Mouse (Mus musculus) neural tube, embryonic 12.5 days (tissue): Measurements from ENCODE around the gene Kbtbd12. TPM values are rescaled to one million over a fixed set of nuclear protein-coding genes. Genes with fewer than 3 reads are reported as not detected.

ENCODE experiments used
- ATAC-seq: fragments of 200-750 bp; cut with Nextera tagmentation; 2 replicates; pipeline ENCODE4 v1.8.0; 2017; ENCODE audit warnings: low read depth, mild to moderate bottlenecking, moderate TSS enrichment, moderate library complexity; ENCODE audit not compliant: low FRiP score
- H3K27ac ChIP-seq: fragments of 300-500 bp; sonication (generic); 2 replicates; pipeline ENCODE4 v1.5.1; 2016
- H3K27me3 ChIP-seq: fragments of 300-500 bp; sonication (generic); replicated peaks from 2 replicates; pipeline ENCODE4 v1.6.1; 2016; ENCODE audit warnings: mild to moderate bottlenecking
- H3K36me3 ChIP-seq: fragments of 300-500 bp; sonication (generic); 2 replicates; pipeline ENCODE4 v1.6.1; 2016; ENCODE audit warnings: mild to moderate bottlenecking
- H3K4me1 ChIP-seq: fragments of 300-500 bp; sonication (generic); 2 replicates; pipeline ENCODE4 v1.6.1; 2016
- H3K4me2 ChIP-seq: fragments of 300-500 bp; sonication (generic); replicated peaks from 2 replicates; pipeline ENCODE4 v1.6.1; 2016; ENCODE audit warnings: mild to moderate bottlenecking
- H3K4me3 ChIP-seq: fragments of 300-500 bp; sonication (generic); 2 replicates; pipeline ENCODE4 v1.5.1; 2016
- H3K9ac ChIP-seq: fragments of 300-500 bp; sonication (generic); 2 replicates; pipeline ENCODE4 v1.6.1; 2016; ENCODE audit warnings: mild to moderate bottlenecking
- H3K9me3 ChIP-seq: fragments of 300-500 bp; sonication (generic); 2 replicates; pipeline ENCODE4 v1.6.1; 2016; ENCODE audit warnings: mild to moderate bottlenecking
- WGBS: fragments of 180-500 bp; shearing (Covaris S2); methylation state at CpG from one replicate; pipeline ENCODE4 v1.1.7; 2016; 5-methylcytosine and 5-hydroxymethylcytosine counted together
- polyA plus RNA-seq: library from polyadenylated mRNA; unstranded; fragments of >200 nt; fragmentation: Nextera tagmentation; extraction: Ambion mirVana; gene quantifications from 2 replicates; pipeline ENCODE4 v1.2.1, GENCODE M21; 2016

The Kbtbd12 gene
- not detected in 2 replicates for polyA plus RNA-seq

GRCm38 (mm10) chr6:88637611-88638301 is at the start of gene Kbtbd12:
Gene Kbtbd12, minus strand, starts transcription at chr6:88637950.
- Histone ChIP-seq H3K27ac (no peak within 1 kb of the TSS), H3K4me2 (no peak within 1 kb of the TSS), H3K9me3 (no peaks in the 10 kb centered on the region), H3K36me3 (no peaks in the 10 kb centered on the region), H3K4me1 (peaks cover 7% of the 10 kb centered on the region; the same call in 1 of the 2 replicates), H3K27me3 (no peaks in the 10 kb centered on the region), H3K4me3 (no peak within 1 kb of the TSS), H3K9ac (no peak within 1 kb of the TSS)
- ATAC-seq = no peak
- 98% methylated on average over 5 of the region's 5 CpGs for WGBS

DNA sequence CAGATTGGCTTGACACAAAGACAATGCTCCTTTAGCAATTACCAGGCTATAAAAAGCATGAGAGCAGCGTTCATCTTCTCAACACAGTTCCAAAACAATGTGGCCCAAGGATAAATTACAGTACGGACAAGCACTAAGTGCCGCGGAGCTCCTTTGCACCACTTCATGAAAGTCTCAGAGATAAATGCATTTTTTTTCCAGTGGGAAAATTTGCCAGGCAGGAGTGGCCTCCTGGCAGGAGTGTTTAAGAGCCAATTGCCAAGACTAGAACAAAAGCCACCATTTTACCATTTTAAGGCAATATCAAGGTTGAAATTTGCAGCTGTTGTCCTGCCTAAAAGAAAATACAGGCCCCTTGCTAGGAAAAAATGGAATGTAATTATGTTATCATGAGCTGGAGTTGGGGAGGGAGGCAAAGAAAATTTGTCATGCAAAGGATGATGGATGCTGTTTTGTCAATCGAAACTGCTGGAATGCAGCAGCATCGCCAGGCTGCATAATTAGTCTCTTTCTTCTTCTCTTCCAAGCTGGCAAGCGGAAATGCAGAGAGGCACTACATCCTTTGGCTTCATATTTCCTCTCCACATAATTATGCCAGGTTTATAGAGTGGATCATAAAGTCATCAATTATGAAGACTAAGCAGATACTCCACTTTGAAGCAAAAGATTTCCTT is 45.8 kb upstream of the Kbtbd12 start:
- H3K36me3 ChIP-seq = no peaks in the 10 kb centered on the region
- WGBS = 47% methylated on average over 7 of the region's 7 CpGs
- H3K27me3 ChIP-seq = no peaks in the 10 kb centered on the region
- no peak overlapping the region for H3K27ac ChIP-seq
- no peak overlapping the region for H3K9ac ChIP-seq
- no peak for ATAC-seq
- no peak overlapping the region for H3K4me2 ChIP-seq
- H3K9me3 ChIP-seq = no peaks in the 10 kb centered on the region
- no peak overlapping the region for H3K4me3 ChIP-seq
- no peaks in the 10 kb centered on the region for H3K4me1 ChIP-seq

DNA sequence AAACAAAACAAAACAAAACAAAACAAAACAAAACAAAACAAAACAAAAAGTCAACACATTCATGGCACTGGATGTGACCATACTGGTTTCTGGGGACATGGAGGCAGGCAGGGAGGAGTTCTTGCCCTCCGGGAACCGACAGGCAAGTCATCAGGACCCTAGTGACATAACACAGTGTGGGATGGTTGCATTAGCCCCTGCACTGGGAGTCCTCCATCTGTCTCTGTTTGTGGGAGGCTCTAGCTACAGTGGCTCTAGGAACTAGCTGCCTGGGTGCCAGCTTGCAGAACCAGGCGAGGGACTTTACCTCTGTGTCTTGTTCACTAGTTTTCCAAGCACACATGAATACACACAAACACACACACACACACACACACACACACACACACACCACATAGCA is 43.3 kb upstream of the Kbtbd12 start:
- no peaks in the 10 kb centered on the region for H3K36me3 ChIP-seq
- H3K4me3 ChIP-seq = no peak overlapping the region
- 88% methylated on average over 3 of the region's 3 CpGs for whole genome bisulfite sequencing
- H3K27me3 ChIP-seq = no peaks in the 10 kb centered on the region
- H3K27ac ChIP-seq = no peak overlapping the region
- no peak overlapping the region for H3K4me2 ChIP-seq
- no peaks in the 10 kb centered on the region for H3K9me3 ChIP-seq
- no peaks in the 10 kb centered on the region for H3K4me1 ChIP-seq
- no peak for ATAC-seq
- no peak overlapping the region for H3K9ac ChIP-seq

DNA sequence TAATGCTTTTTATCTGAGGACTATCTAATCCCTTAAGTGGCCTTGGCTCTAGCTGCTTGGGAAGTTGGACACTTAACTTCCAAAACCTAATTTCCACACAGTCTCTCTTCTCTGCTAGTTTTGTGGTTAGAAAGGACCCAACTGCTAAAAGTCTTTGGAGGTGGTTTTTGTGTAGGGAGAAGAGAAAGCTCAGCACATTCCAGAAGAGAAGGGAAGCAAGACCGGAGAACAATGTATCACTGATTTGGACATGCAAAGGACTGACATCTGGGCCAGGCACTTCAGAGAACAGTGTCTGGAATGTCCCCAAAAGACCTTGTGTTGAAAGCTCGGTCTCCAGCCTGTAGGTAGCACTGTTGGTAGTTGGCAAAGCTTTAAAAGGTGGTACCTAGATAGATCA is 40.0 kb upstream of the Kbtbd12 start:
- H3K9ac ChIP-seq = no peak overlapping the region
- 75% methylated on average over 2 of the region's 2 CpGs for WGBS
- H3K4me2 ChIP-seq = no peak overlapping the region
- no peak overlapping the region for H3K4me3 ChIP-seq
- no peaks in the 10 kb centered on the region for H3K36me3 ChIP-seq
- no peaks in the 10 kb centered on the region for H3K27me3 ChIP-seq
- H3K4me1 ChIP-seq = no peaks in the 10 kb centered on the region
- H3K9me3 ChIP-seq = no peaks in the 10 kb centered on the region
- ATAC-seq = no peak
- H3K27ac ChIP-seq = no peak overlapping the region

DNA sequence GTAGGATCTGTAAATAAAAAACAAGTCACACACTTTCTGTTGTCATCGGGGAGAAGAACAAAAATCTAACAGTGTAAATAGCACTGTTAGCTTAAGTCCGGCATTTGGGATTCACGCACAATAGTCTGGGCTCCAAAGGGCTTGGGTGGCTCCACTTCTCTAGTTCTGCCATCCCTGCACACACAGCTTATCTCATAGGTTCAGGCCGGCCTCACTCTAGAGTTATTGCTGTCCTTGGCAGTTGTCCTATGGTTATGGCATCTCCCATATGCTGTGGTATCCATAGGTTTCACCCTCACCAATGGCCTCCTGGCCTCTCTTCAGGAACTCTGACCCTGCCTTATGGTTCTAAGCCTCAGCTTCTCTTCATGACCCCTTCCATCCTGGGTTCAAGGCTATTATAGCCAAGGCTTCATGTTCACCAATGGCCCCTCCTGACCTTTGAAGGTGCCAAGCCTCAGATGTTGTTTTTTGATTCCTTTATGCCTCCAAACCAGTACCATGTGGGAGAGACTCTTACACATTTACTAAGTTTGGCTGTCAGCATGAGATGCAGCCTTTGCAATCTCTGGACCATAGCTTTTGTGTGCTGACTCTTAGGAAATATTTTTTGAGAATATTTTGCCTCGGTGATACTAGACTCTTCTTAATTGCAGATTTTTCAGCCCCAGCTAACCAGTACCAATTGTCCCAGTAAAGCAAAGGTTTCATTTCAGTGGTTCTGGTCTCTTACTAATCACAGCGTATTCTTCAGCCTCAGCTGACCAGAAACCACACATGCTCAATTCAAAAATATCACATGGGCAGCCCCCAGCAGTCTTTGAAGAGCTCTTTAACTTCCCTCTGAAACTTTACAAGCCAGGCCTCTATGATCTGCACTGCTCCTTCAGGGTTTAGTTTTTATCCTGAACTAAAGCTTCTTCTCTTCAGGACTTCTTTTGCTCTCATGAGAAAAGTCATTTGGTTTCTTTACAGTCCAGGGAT is 39.3 kb upstream of the Kbtbd12 start:
- ATAC-seq = no peak
- no peaks in the 10 kb centered on the region for H3K4me1 ChIP-seq
- WGBS = 92% methylated on average over 6 of the region's 6 CpGs
- no peaks in the 10 kb centered on the region for H3K36me3 ChIP-seq
- H3K9me3 ChIP-seq = no peaks in the 10 kb centered on the region
- no peaks in the 10 kb centered on the region for H3K27me3 ChIP-seq
- no peak overlapping the region for H3K27ac ChIP-seq
- no peak overlapping the region for H3K4me2 ChIP-seq
- H3K9ac ChIP-seq = no peak overlapping the region
- no peak overlapping the region for H3K4me3 ChIP-seq

DNA sequence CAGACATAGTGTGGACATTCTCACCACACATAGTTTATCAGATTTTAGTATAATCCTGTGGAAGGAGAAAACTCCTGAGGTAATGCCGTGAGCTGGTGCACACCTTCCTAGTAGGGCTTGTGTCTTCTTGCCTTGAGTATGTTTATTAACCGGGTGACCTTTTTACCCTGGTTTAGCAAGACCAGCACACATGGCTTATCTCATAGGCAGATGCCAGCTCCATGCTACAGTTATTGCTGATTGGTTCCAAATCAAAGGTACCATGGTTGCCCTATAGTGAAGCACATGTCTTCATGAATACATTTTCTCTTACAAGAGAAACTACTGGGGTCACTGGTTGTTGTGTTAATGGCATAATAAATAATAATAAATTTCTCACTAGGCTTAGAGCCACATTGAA is 38.1 kb upstream of the Kbtbd12 start:
- no peak overlapping the region for H3K27ac ChIP-seq
- no peak overlapping the region for H3K4me2 ChIP-seq
- H3K4me1 ChIP-seq = no peaks in the 10 kb centered on the region
- no peak overlapping the region for H3K9ac ChIP-seq
- no peak overlapping the region for H3K4me3 ChIP-seq
- no peaks in the 10 kb centered on the region for H3K36me3 ChIP-seq
- H3K27me3 ChIP-seq = no peaks in the 10 kb centered on the region
- no peak for ATAC-seq
- 92% methylated on average over 2 of the region's 2 CpGs for WGBS
- no peaks in the 10 kb centered on the region for H3K9me3 ChIP-seq

GRCm38 (mm10) chr6:88662284-88662683 is 24.5 kb upstream of the Kbtbd12 start:
- H3K9ac ChIP-seq = no peak overlapping the region
- H3K9me3 ChIP-seq = no peaks in the 10 kb centered on the region

GRCm38 (mm10) chr6:88661696-88662095 is 23.9 kb upstream of the Kbtbd12 start:
- no peak overlapping the region for H3K4me3 ChIP-seq
- ATAC-seq = no peak
- H3K4me2 ChIP-seq = no peak overlapping the region
- no peak overlapping the region for H3K9ac ChIP-seq
- H3K27me3 ChIP-seq = no peaks in the 10 kb centered on the region
- H3K27ac ChIP-seq = no peak overlapping the region
- no peaks in the 10 kb centered on the region for H3K4me1 ChIP-seq
- 89% methylated on average over 2 of the region's 2 CpGs for WGBS
- no peaks in the 10 kb centered on the region for H3K36me3 ChIP-seq
- H3K9me3 ChIP-seq = no peaks in the 10 kb centered on the region

More at GRCm38 (mm10) chr6:88662284-88662683, 24.5 kb upstream of the Kbtbd12 start:
- Histone ChIP-seq H3K27ac (no peak overlapping the region), H3K4me2 (no peak overlapping the region), H3K27me3 (no peaks in the 10 kb centered on the region), H3K4me3 (no peak overlapping the region), H3K4me1 (no peaks in the 10 kb centered on the region), H3K36me3 (no peaks in the 10 kb centered on the region)
- WGBS = 89% methylated on average over 3 of the region's 3 CpGs
- ATAC-seq = no peak

DNA sequence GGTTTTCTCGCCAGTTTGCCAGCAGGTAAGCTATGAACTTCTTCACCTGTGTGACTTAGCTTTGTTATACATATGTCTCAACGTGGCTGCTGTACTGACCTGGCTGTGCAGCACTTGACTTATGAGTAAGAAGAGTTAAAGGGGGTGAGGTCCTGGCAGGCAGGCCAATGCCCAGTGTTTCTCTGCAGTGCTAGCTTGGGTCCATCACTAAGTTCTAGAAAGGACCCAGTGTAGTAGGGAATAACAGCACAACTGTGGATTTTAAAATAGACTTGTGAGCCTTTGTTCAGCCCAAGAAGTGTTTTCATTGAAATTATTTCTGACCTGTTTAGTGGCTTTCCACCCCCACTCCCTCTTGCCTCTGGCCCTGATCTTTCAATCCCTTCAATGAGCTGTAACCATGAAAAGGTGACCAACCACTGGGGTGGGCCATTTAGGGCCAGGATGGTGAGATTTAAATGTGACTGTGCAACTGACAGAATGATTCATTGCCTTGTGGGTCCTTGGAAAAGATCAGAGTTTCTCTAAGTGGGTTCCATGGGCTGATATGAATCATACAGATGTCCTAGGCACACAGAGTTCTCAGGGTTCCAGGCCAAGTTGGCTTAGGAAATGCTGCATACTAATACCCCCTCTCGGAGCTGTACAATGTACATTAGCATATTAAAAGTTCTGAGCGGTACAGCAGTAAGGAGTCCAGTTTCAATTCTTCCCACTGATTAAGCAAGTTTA is 10.0 kb upstream of the Kbtbd12 start:
- H3K9me3 ChIP-seq = no peaks in the 10 kb centered on the region
- no peak for ATAC-seq
- H3K27me3 ChIP-seq = no peaks in the 10 kb centered on the region
- H3K27ac ChIP-seq = no peak overlapping the region
- no peaks in the 10 kb centered on the region for H3K36me3 ChIP-seq
- H3K4me1 ChIP-seq = no peaks in the 10 kb centered on the region
- H3K4me2 ChIP-seq = no peak overlapping the region
- H3K4me3 ChIP-seq = no peak overlapping the region
- no peak overlapping the region for H3K9ac ChIP-seq
- WGBS = 62% methylated on average over 4 of the region's 4 CpGs

DNA sequence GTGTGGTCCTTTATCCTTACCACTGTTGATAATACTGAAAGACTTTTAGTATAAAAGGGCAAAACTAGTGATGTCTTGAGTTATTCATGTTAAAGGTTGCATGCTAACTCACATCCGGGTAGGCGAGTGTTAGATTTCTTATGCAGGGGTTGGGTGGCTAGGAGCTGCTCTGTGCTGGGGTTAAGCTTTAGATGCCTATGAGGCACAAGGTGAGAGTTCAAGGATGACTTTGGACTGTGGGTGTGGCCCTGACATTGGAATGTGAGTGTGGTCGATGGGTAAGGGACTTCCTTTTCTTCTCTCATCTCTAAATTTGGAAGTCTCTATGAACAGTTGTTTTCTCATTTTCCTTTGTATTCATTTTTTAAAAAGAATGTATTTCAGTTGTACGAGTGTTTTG is 7.0 kb upstream of the Kbtbd12 start:
- Histone ChIP-seq H3K4me1 (peaks cover 6% of the 10 kb centered on the region; the same call in 1 of the 2 replicates), H3K36me3 (no peaks in the 10 kb centered on the region)
- no peak for ATAC-seq

GRCm38 (mm10) chr6:88641346-88641920 is 3.7 kb upstream of the Kbtbd12 start:
- Histone ChIP-seq H3K36me3 (no peaks in the 10 kb centered on the region), H3K27ac (no peak overlapping the region), H3K9me3 (no peaks in the 10 kb centered on the region), H3K27me3 (no peaks in the 10 kb centered on the region), H3K4me1 (peaks cover 7% of the 10 kb centered on the region; the same call in 1 of the 2 replicates), H3K4me2 (no peak overlapping the region), H3K4me3 (no peak overlapping the region), H3K9ac (no peak overlapping the region)
- whole genome bisulfite sequencing = 67% methylated on average over 4 of the region's 4 CpGs
- no peak for ATAC-seq

More for the DNA sequence above, 7.0 kb upstream of the Kbtbd12 start:
- Histone ChIP-seq H3K4me3 (no peak overlapping the region), H3K27ac (no peak overlapping the region), H3K9me3 (no peaks in the 10 kb centered on the region), H3K9ac (no peak overlapping the region), H3K27me3 (no peaks in the 10 kb centered on the region), H3K4me2 (no peak overlapping the region)
- 84% methylated on average over 4 of the region's 4 CpGs for WGBS
